In genomic region chr14:54636954-54637353, GRCm38 (mm10) we compare ENCODE assay signal across 10 mouse cellular contexts. TPM values are rescaled to one million over a fixed set of nuclear protein-coding genes. Genes with fewer than 3 reads are reported as not detected.
DNase-seq lines count a peak whose midpoint lies in the region; TF ChIP-seq lines count a peak whose summit lies in the region.
"Had no signal": no experiment of that assay in that cellular context is flagged by ENCODE, and none has a peak within 500 bp of the region (broad histone marks: within the 10 kb centered on the region; RNA-seq: fewer than 3 reads in every experiment).

No protein-coding gene starts in this region.

- no peak overlapping the region for H3K4me3 ChIP-seq in thymus, adult 2 months (ENCODE audit: control insufficient read depth, insufficient read depth, low read length)
- H3K4me3 ChIP-seq: embryonic facial prominence, embryonic 13.5 days had no signal

- H3K4me1 ChIP-seq in thymus, adult 2 months (replicated peaks; ENCODE audit: control insufficient read depth, insufficient read depth, low read length) = peaks cover 23% of the 10 kb centered on the region

- WGBS in thymus, adult 2 months = 60% methylated on average over 8 of the region's 8 CpGs

- peak; percentile 85; the same call in 1 of the 2 replicates for TF ChIP-seq CTCF in thymus, adult 2 months (IDR thresholded peaks at IDR 0.05; ENCODE audit: borderline replicate concordance, control insufficient read depth, extremely low read depth, insufficient read depth, low read length, poor library complexity)

- intact Hi-C loops in heart, postnatal 14 days (cut with DNase I) = loop anchor here (5.0 kb wide), 1 partner anchor 110 kb away; no protein-coding TSS in a partner anchor

- TF ChIP-seq POLR2A in thymus, adult 2 months (IDR thresholded peaks at IDR 0.05; ENCODE audit: control insufficient read depth, extremely low read depth, insufficient read depth, low read length, poor library complexity) = no peak

- H3K36me3 ChIP-seq in thymus, adult 2 months (ENCODE audit: control insufficient read depth, insufficient read depth, low read length) = peaks cover 13% of the 10 kb centered on the region

- DNase-seq in heart, postnatal 14 days = peak; percentile 47 to 60
- no peak for DNase-seq in heart, adult 9 months (ENCODE audit: low spot score in 2 of 2)
- peak; percentile 57 for DNase-seq in thymus, adult 2 months
- DNase-seq in thymus, adult 18-20 months = no peak
- DNase-seq in cerebellum, postnatal 36 days = peak; percentile 56 to 57
- peak; percentile 67 for DNase-seq in lung, postnatal 36 days
- no peak for DNase-seq in c-Kit-positive CD71-positive TER-119-positive erythroid progenitor cells, embryonic 14.5 days (ENCODE audit: low spot score)
- no peak for DNase-seq in frontal cortex, postnatal 14 days (ENCODE audit: low spot score in 2 of 2)

- H3K27me3 ChIP-seq in thymus, adult 2 months (ENCODE audit: control insufficient read depth, insufficient read depth, low read length) = no peaks in the 10 kb centered on the region
- H3K27me3 ChIP-seq: embryonic facial prominence, embryonic 13.5 days had no signal

- no peak overlapping the region for H3K27ac ChIP-seq in thymus, adult 2 months (ENCODE audit: control insufficient read depth, insufficient read depth, low read length)
- H3K27ac ChIP-seq: embryonic facial prominence, embryonic 13.5 days had no signal

RNA-seq across cellular contexts. Expression of gene Gm17606, which starts 3.8 kb away (rescaled TPM):
- total RNA-seq in heart, postnatal 14 days (2021) = not detected
- polyA plus RNA-seq in thymus, adult 2 months (2012; rRNA removed) = not detected in 2 replicates
- total RNA-seq: left cerebral cortex, postnatal 10 days had no signal
- polyA plus RNA-seq: embryonic facial prominence, embryonic 13.5 days had no signal

RNA-seq across cellular contexts. Expression of gene Cdh24, which starts 4.2 kb away (rescaled TPM):
- 1 to 10 TPM; 1.1 to 1.6 TPM for total RNA-seq in heart, postnatal 14 days (2021)
- polyA plus RNA-seq in thymus, adult 2 months (2012; rRNA removed) = 138 and 142 TPM in 2 replicates

RNA-seq across cellular contexts. Expression of gene Psmb11, which starts 15.7 kb away (rescaled TPM):
- 1 to 10 TPM in 1 of 2 experiments, not detected in 1; 1.1 TPM for total RNA-seq in heart, postnatal 14 days (2021)
- 67.6 and 92.4 TPM in 2 replicates for polyA plus RNA-seq in thymus, adult 2 months (2012; rRNA removed)
- total RNA-seq: left cerebral cortex, postnatal 10 days had no signal
- polyA plus RNA-seq: embryonic facial prominence, embryonic 13.5 days had no signal

RNA-seq across cellular contexts. Expression of gene Psmb5, which starts 19.1 kb away (rescaled TPM):
- 100 to 1,000 TPM; 186 to 196 TPM for total RNA-seq in heart, postnatal 14 days (2021)
- polyA plus RNA-seq in thymus, adult 2 months (2012; rRNA removed) = 239 and 266 TPM in 2 replicates

RNA-seq across cellular contexts. Expression of gene 4931414P19Rik, which starts 31.2 kb away (rescaled TPM):
- 1 to 10 TPM; 5.0 to 6.0 TPM for total RNA-seq in heart, postnatal 14 days (2021)
- 8.7 and 9.8 TPM in 2 replicates for polyA plus RNA-seq in thymus, adult 2 months (2012; rRNA removed)

Comparison
In these comparisons a context has a peak if more than half of its experiments do, and no peak if none do; other contexts are left out.
1. DNase-seq: peak in heart, postnatal 14 days (2 of 2), thymus, adult 2 months (single experiment), cerebellum, postnatal 36 days (2 of 2) and lung, postnatal 36 days (single experiment); none in heart, adult 9 months (0 of 2), thymus, adult 18-20 months (0 of 2), c-Kit-positive CD71-positive TER-119-positive erythroid progenitor cells, embryonic 14.5 days (single experiment) and frontal cortex, postnatal 14 days (0 of 2).